Mouse (Mus musculus): ENCODE measurements at regions not wholly inside any gene's neighbourhood (a gene's known extent, or its start where the extent isn't known, plus 50 kb on each side); places are given as distances from the start of the nearest gene placed in this dataset.

DNA sequence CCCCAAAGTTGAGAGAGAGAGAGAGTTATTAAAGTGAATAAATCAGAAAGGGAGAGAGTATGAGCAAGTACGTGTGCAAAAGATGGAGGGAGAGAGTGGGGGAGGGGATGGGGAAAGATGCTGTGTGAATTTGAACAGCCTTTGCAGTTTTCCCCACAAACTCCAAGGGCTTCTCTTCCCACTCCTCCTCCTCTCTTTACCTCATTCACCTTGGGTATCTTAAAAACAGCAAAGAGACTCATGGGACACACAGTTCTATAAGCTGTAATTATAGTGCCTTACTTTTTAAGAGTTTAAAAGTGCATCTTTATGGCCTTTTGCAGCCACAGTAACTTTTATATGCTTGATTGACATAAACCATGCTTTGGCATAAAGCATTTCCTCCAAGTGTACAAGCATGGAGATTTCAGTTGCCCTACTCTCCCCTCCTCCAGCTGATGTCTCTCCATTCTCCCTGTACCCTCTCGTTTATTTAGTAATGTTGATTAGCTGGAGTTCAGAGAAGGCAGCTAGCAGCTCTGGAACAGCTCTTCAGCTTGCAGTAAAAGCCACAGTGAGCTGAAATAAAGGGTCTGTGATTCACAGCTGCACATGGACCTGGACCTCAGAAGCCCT lies 156.7 kb downstream of the Tbx18 start:
- no peak for ATAC-seq (ENCODE audit: low read depth)

DNA sequence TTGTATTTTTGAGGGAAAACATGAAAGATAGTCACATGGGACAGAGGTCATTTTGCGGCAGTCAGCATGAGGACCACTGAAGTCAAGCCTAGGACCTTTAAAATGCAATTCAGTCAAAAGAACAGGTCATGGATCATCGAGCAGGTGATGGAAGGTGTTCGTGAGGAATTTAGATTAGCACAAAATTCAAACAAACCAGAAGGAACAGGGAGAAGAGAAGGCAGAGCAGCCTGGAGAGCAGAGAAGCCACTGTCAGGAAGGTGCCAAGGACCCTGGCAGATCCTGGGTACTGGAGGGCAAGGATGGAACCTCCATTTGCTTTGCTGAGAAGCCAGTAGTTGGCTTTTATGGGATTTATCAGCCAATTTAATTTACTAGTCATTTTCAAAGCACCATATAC lies 167.8 kb downstream of the Tbx18 start:
- Histone ChIP-seq H3K27me3 (replicated peaks; ENCODE audit: control insufficient read depth, insufficient read depth, low read length) (no peaks in the 10 kb centered on the region; the same call in 1 of the 2 replicates), H3K4me1 (ENCODE audit: control insufficient read depth, insufficient read depth, low read length) (no peaks in the 10 kb centered on the region), H3K36me3 (ENCODE audit: control insufficient read depth, insufficient read depth, low read length) (no peaks in the 10 kb centered on the region), H3K27ac (replicated peaks; ENCODE audit: low read depth, low read length) (no peak overlapping the region), H3K4me3 (ENCODE audit: low read depth, low read length) (no peak overlapping the region), H3K9me3 (ENCODE audit: control insufficient read depth, low read length) (no peaks in the 10 kb centered on the region), H3K4me2 (ENCODE audit: low read depth, low read length) (no peak overlapping the region), H3K9ac (ENCODE audit: low read depth, low read length) (no peak overlapping the region)
- ATAC-seq (ENCODE audit: low read depth): no peak
- DNase-seq (ENCODE audit: low spot score): no peak
- WGBS: 63% methylated on average over 3 of the region's 3 CpGs

More for the DNA sequence above, 156.7 kb downstream of the Tbx18 start:
- Histone ChIP-seq H3K9ac (ENCODE audit: low read depth, low read length) (no peak overlapping the region), H3K4me3 (ENCODE audit: low read depth, low read length) (no peak overlapping the region), H3K27ac (replicated peaks; ENCODE audit: low read depth, low read length) (no peak overlapping the region), H3K36me3 (ENCODE audit: control insufficient read depth, insufficient read depth, low read length) (no peaks in the 10 kb centered on the region), H3K4me2 (ENCODE audit: low read depth, low read length) (no peak overlapping the region), H3K27me3 (replicated peaks; ENCODE audit: control insufficient read depth, insufficient read depth, low read length) (no peaks in the 10 kb centered on the region), H3K4me1 (ENCODE audit: control insufficient read depth, insufficient read depth, low read length) (no peaks in the 10 kb centered on the region), H3K9me3 (ENCODE audit: control insufficient read depth, low read length) (no peaks in the 10 kb centered on the region)
- DNase-seq (ENCODE audit: low spot score): no peak
- WGBS: 36% methylated on average over 2 of the region's 2 CpGs

DNA sequence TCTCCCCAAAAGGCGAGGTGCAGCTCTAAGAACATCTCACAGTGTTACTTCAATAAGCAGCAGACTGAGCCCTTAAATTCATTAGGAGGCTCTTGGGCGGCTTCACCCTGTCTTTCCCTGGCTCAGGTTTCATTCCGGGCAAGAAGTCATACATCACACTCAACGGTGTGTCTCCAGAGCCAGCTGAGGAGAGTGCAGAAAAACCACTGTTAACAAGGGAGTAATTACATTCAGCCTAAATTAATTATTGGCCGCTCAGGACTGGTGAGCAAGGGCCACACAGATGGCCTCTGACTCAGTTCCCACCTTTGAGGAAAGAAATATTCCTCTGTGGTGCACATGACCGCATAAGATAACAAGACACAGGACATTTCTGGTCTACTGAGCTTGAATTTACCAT lies 168.3 kb downstream of the Tbx18 start:
- no peaks in the 10 kb centered on the region for H3K9me3 ChIP-seq (ENCODE audit: control insufficient read depth, low read length)
- DNase-seq (ENCODE audit: low spot score) (no peak), ATAC-seq (ENCODE audit: low read depth) (no peak)
- no peak overlapping the region for H3K4me2 ChIP-seq (ENCODE audit: low read depth, low read length)
- no peaks in the 10 kb centered on the region for H3K4me1 ChIP-seq (ENCODE audit: control insufficient read depth, insufficient read depth, low read length)
- H3K27me3 ChIP-seq (replicated peaks; ENCODE audit: control insufficient read depth, insufficient read depth, low read length): no peaks in the 10 kb centered on the region; the same call in 1 of the 2 replicates
- WGBS: 51% methylated on average over 6 of the region's 6 CpGs
- H3K4me3 ChIP-seq (ENCODE audit: low read depth, low read length): no peak overlapping the region
- no peak overlapping the region for H3K27ac ChIP-seq (replicated peaks; ENCODE audit: low read depth, low read length)
- no peaks in the 10 kb centered on the region for H3K36me3 ChIP-seq (ENCODE audit: control insufficient read depth, insufficient read depth, low read length)
- no peak overlapping the region for H3K9ac ChIP-seq (ENCODE audit: low read depth, low read length)

GRCm38 (mm10) chr9:87557841-87558240 lies 173.2 kb downstream of the Tbx18 start:
- H3K36me3 ChIP-seq (ENCODE audit: control insufficient read depth, insufficient read depth, low read length): no peaks in the 10 kb centered on the region
- no peaks in the 10 kb centered on the region; the same call in 1 of the 2 replicates for H3K27me3 ChIP-seq (replicated peaks; ENCODE audit: control insufficient read depth, insufficient read depth, low read length)
- no peaks in the 10 kb centered on the region for H3K4me1 ChIP-seq (ENCODE audit: control insufficient read depth, insufficient read depth, low read length)
- DNase-seq (ENCODE audit: low spot score) (peak; percentile 3), ATAC-seq (ENCODE audit: low read depth) (no peak)
- no peak overlapping the region for H3K9ac ChIP-seq (ENCODE audit: low read depth, low read length)
- H3K4me2 ChIP-seq (ENCODE audit: low read depth, low read length): no peak overlapping the region
- no peaks in the 10 kb centered on the region for H3K9me3 ChIP-seq (ENCODE audit: control insufficient read depth, low read length)
- no peak overlapping the region for H3K4me3 ChIP-seq (ENCODE audit: low read depth, low read length)
- H3K27ac ChIP-seq (replicated peaks; ENCODE audit: low read depth, low read length): no peak overlapping the region
- 62% methylated on average over 12 of the region's 12 CpGs for WGBS

DNA sequence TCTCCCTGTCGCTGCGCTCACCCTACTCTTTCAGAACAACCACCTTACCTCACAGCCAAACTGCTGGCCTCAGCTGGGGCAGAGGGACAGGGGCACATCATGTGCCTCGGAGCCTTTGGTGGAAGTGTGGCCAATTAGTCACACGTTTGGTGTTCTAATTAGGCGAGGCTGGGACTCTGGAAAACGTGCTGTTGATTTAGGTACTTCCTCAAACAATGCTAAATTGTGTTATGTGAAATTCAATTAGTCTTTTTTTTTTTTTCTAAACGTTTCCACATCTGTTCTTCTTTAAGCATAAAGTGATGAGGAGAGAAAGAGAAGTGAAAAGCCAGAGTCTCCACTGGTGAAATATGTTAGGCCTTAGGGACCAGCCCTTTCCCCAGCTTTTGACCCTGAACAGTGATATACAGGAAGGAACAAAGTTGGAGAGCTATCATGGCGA lies 174.1 kb downstream of the Tbx18 start:
- DNase-seq (ENCODE audit: low spot score) (peak; percentile 29), ATAC-seq (ENCODE audit: low read depth) (peak; percentile 41; the same call in 1 of the 2 replicates)
- Histone ChIP-seq H3K27me3 (replicated peaks; ENCODE audit: control insufficient read depth, insufficient read depth, low read length) (no peaks in the 10 kb centered on the region; the same call in 1 of the 2 replicates), H3K36me3 (ENCODE audit: control insufficient read depth, insufficient read depth, low read length) (no peaks in the 10 kb centered on the region), H3K9me3 (ENCODE audit: control insufficient read depth, low read length) (no peaks in the 10 kb centered on the region), H3K4me1 (ENCODE audit: control insufficient read depth, insufficient read depth, low read length) (no peaks in the 10 kb centered on the region), H3K4me2 (ENCODE audit: low read depth, low read length) (no peak overlapping the region), H3K4me3 (ENCODE audit: low read depth, low read length) (no peak overlapping the region), H3K27ac (replicated peaks; ENCODE audit: low read depth, low read length) (no peak overlapping the region), H3K9ac (ENCODE audit: low read depth, low read length) (no peak overlapping the region)
- 10% methylated on average over 8 of the region's 8 CpGs for WGBS

DNA sequence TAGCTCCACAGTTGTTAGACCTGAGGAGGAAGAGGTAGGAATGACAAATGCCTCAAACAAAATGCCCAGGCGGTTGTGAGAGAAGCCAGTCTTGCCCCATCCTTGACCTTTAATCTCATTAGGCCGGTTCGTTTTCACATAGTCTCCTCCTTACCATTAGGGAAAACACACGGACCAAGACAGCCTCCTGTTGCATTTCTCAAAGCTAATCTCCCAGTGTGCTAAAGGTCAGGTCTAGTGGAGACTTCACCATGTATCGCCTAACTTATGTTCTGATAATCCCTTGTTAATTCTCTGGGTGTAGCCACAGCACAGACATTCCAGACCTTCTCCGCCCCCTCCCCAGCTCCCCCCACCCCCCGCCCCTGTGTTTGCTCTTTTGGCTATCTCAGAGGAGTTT lies 174.5 kb downstream of the Tbx18 start:
- H3K4me3 ChIP-seq (ENCODE audit: low read depth, low read length): no peak overlapping the region
- no peaks in the 10 kb centered on the region for H3K36me3 ChIP-seq (ENCODE audit: control insufficient read depth, insufficient read depth, low read length)
- no peak overlapping the region for H3K9ac ChIP-seq (ENCODE audit: low read depth, low read length)
- no peak for ATAC-seq (ENCODE audit: low read depth)
- no peaks in the 10 kb centered on the region for H3K4me1 ChIP-seq (ENCODE audit: control insufficient read depth, insufficient read depth, low read length)
- H3K27ac ChIP-seq (replicated peaks; ENCODE audit: low read depth, low read length): no peak overlapping the region
- H3K4me2 ChIP-seq (ENCODE audit: low read depth, low read length): no peak overlapping the region
- WGBS: 14% methylated on average over 7 of the region's 7 CpGs
- no peaks in the 10 kb centered on the region for H3K27me3 ChIP-seq (replicated peaks; ENCODE audit: control insufficient read depth, insufficient read depth, low read length)
- H3K9me3 ChIP-seq (ENCODE audit: control insufficient read depth, low read length): no peaks in the 10 kb centered on the region
- DNase-seq (ENCODE audit: low spot score): no peak

GRCm38 (mm10) chr9:87533182-87533581 lies 197.9 kb downstream of the Tbx18 start:
- Histone ChIP-seq H3K4me3 (ENCODE audit: low read depth, low read length) (no peak overlapping the region), H3K36me3 (ENCODE audit: control insufficient read depth, insufficient read depth, low read length) (no peaks in the 10 kb centered on the region), H3K4me2 (ENCODE audit: low read depth, low read length) (no peak overlapping the region), H3K4me1 (ENCODE audit: control insufficient read depth, insufficient read depth, low read length) (no peaks in the 10 kb centered on the region), H3K27me3 (replicated peaks; ENCODE audit: control insufficient read depth, insufficient read depth, low read length) (no peaks in the 10 kb centered on the region), H3K27ac (replicated peaks; ENCODE audit: low read depth, low read length) (no peak overlapping the region), H3K9ac (ENCODE audit: low read depth, low read length) (no peak overlapping the region), H3K9me3 (ENCODE audit: control insufficient read depth, low read length) (no peaks in the 10 kb centered on the region)
- ATAC-seq (ENCODE audit: low read depth): no peak
- WGBS: 80% methylated on average over 8 of the region's 8 CpGs
- no peak for DNase-seq (ENCODE audit: low spot score)

GRCm38 (mm10) chr9:87529908-87530307 lies 201.2 kb downstream of the Tbx18 start:
- no peak overlapping the region for H3K4me3 ChIP-seq (ENCODE audit: low read depth, low read length)
- H3K27ac ChIP-seq (replicated peaks; ENCODE audit: low read depth, low read length): no peak overlapping the region
- no peak overlapping the region for H3K9ac ChIP-seq (ENCODE audit: low read depth, low read length)
- H3K4me2 ChIP-seq (ENCODE audit: low read depth, low read length): no peak overlapping the region
- 67% methylated on average over 2 of the region's 2 CpGs for WGBS
- DNase-seq (ENCODE audit: low spot score) (no peak), ATAC-seq (ENCODE audit: low read depth) (no peak)
- H3K27me3 ChIP-seq (replicated peaks; ENCODE audit: control insufficient read depth, insufficient read depth, low read length): no peaks in the 10 kb centered on the region
- no peaks in the 10 kb centered on the region for H3K36me3 ChIP-seq (ENCODE audit: control insufficient read depth, insufficient read depth, low read length)
- no peaks in the 10 kb centered on the region for H3K4me1 ChIP-seq (ENCODE audit: control insufficient read depth, insufficient read depth, low read length)
- no peaks in the 10 kb centered on the region for H3K9me3 ChIP-seq (ENCODE audit: control insufficient read depth, low read length)

Data from embryonic facial prominence, embryonic 14.5 days (tissue).